Mouse (Mus musculus) heart, embryonic 14.5 days (tissue): ENCODE data around the gene Mgat4e. TPM values are rescaled to one million over a fixed set of nuclear protein-coding genes. Genes with fewer than 3 reads are reported as not detected.
A peak's percentile ranks its signal among the peaks of the same experiment; 100 is the strongest.

Experiments
- ATAC-seq: fragments of 200-750 bp; cut with Nextera tagmentation; 2 replicates; pipeline ENCODE4 v1.8.0; 2017; ENCODE audit warnings: low read depth, moderate TSS enrichment; ENCODE audit not compliant: insufficient number of reproducible peaks, insufficient read depth, low FRiP score
- H3K27ac ChIP-seq, 2 experiments: fragments of 200-500 bp in 1 of 2; fragments of 300-500 bp in 1 of 2; sonication (generic) in 1 of 2; replicated peaks in 1 of 2; 2 replicates each; pipeline ENCODE4 v1.5.1; 2012 to 2014; ENCODE audit warnings: low read depth in 2 of 2, low read length in 2 of 2, control low read depth in 1 of 2, mild to moderate bottlenecking in 1 of 2, mixed read lengths in 1 of 2; ENCODE audit not compliant: control insufficient read depth in 1 of 2, insufficient read depth in 1 of 2
- H3K27me3 ChIP-seq: fragments of 300-500 bp; sonication (generic); 2 replicates; pipeline ENCODE4 v1.6.1; 2014; ENCODE audit warnings: mild to moderate bottlenecking, low read length, control low read depth; ENCODE audit not compliant: control insufficient read depth, insufficient read depth
- H3K36me3 ChIP-seq: fragments of 300-500 bp; sonication (generic); 2 replicates; pipeline ENCODE4 v1.6.1; 2014; ENCODE audit warnings: mild to moderate bottlenecking, control low read depth, low read length, mixed read lengths; ENCODE audit not compliant: control insufficient read depth, insufficient read depth
- H3K4me1 ChIP-seq, 2 experiments: fragments of 200-500 bp in 1 of 2; fragments of 300-500 bp in 1 of 2; sonication (generic) in 1 of 2; 2 replicates each; pipeline ENCODE4 v1.6.1; 2012 to 2014; ENCODE audit warnings: low read length in 2 of 2, control low read depth in 1 of 2, mixed read lengths in 1 of 2; ENCODE audit not compliant: control insufficient read depth in 2 of 2, insufficient read depth in 2 of 2
- H3K4me2 ChIP-seq: fragments of 300-500 bp; sonication (generic); 2 replicates; pipeline ENCODE4 v1.6.1; 2014; ENCODE audit warnings: mild to moderate bottlenecking, low read length
- H3K4me3 ChIP-seq, 2 experiments: fragments of 200-500 bp in 1 of 2; fragments of 300-500 bp in 1 of 2; sonication (generic) in 1 of 2; 2 replicates each; pipeline ENCODE4 v1.5.1; 2012 to 2014; ENCODE audit warnings: low read length in 2 of 2, mild to moderate bottlenecking in 2 of 2, control low read depth in 1 of 2, low read depth in 1 of 2, moderate library complexity in 1 of 2; ENCODE audit not compliant: control insufficient read depth in 1 of 2, insufficient read depth in 1 of 2
- H3K9ac ChIP-seq: fragments of 300-500 bp; sonication (generic); 2 replicates; pipeline ENCODE4 v1.6.1; 2014; ENCODE audit warnings: mild to moderate bottlenecking, low read length
- H3K9me3 ChIP-seq: fragments of 300-500 bp; sonication (generic); 2 replicates; pipeline ENCODE4 v1.6.1; 2016; ENCODE audit warnings: low read length, control low read depth; ENCODE audit not compliant: control insufficient read depth
- WGBS: fragments of 180-500 bp; shearing (Covaris S2); extraction: QIAGEN DNeasy Blood & Tissue Kit; methylation state at CpG from one replicate; pipeline ENCODE4 v1.1.7; 2014; 5-methylcytosine and 5-hydroxymethylcytosine counted together
- polyA plus RNA-seq: library from polyadenylated mRNA; unstranded; fragments of >200 nt; fragmentation: Nextera tagmentation; extraction: Ambion mirVana; gene quantifications from 2 replicates; pipeline ENCODE4 v1.2.1, GENCODE M21; 2014

Gene Mgat4e
- polyA plus RNA-seq, 1 experiment from 2014 or later, result not detected

DNA sequence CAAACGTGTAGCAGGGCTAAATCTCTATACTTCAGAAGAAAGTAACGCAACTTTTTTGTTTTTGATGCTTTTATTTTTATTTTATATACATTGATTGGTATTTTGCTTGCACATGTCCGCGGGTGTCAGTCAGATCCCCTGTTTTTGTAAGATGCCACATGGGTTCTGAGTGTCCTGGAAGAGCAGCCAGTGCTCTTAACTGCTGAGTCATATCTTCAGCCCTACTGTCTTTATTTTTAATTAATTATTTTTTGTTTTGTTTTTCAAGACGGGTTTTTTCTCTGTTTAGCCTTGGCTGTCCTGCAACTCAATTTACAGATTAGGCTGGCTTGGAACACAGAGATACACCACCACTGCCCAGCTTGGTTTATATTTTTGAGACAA lies 24.4 kb upstream of the Mgat4e start:
- no peak for ATAC-seq
- H3K4me3 ChIP-seq, result no peak overlapping the region
- no peak overlapping the region for H3K4me2 ChIP-seq
- no peaks in the 10 kb centered on the region for H3K36me3 ChIP-seq
- H3K9me3 ChIP-seq, result no peaks in the 10 kb centered on the region
- no peaks in the 10 kb centered on the region for H3K27me3 ChIP-seq
- H3K27ac ChIP-seq, result no peak overlapping the region
- peaks cover 0 to 9% of the 10 kb centered on the region in 2 experiments; a peak in 1 of 4 replicates for H3K4me1 ChIP-seq
- 77% methylated on average over 5 of the region's 5 CpGs for WGBS
- no peak overlapping the region for H3K9ac ChIP-seq

DNA sequence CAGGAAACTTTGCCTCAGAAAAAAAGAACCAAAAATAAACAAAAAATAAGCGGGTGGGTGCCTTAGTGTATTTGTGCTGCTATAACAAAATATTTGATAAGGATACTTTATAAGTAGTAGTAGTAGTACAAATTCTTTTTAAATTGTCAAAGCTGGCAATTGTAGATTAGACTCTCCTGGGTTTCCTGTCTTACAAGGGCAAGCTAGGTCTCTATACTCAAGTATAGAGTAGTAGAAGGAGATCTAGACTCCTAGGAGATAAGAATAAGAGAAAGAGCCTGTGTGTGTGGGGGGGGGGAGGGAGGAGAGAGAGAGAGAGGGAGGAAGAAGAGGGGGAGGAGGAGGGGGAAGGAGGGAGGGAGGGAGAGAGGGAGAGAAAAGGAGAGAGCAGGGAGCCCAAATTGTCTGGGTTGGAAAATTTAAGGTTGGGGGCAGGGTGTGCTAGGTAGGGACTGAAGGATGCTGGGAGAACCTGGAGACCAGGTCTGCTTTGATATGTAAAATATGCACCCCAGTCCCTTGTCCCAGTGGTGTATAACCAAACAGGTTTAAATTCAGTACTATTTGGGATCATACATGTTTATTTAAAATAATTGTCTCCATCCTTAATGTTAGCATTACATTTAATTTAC lies 23.9 kb upstream of the Mgat4e start:
- no peaks in the 10 kb centered on the region for H3K9me3 ChIP-seq
- H3K27me3 ChIP-seq, result no peaks in the 10 kb centered on the region
- no peaks in the 10 kb centered on the region for H3K36me3 ChIP-seq
- no peak overlapping the region for H3K4me2 ChIP-seq
- 66% methylated on average over 1 of the region's 1 CpGs for WGBS
- no peak overlapping the region for H3K27ac ChIP-seq
- no peak overlapping the region for H3K4me3 ChIP-seq
- no peak for ATAC-seq
- peaks cover 0 to 9% of the 10 kb centered on the region in 2 experiments; a peak in 1 of 4 replicates for H3K4me1 ChIP-seq
- H3K9ac ChIP-seq, result no peak overlapping the region

DNA sequence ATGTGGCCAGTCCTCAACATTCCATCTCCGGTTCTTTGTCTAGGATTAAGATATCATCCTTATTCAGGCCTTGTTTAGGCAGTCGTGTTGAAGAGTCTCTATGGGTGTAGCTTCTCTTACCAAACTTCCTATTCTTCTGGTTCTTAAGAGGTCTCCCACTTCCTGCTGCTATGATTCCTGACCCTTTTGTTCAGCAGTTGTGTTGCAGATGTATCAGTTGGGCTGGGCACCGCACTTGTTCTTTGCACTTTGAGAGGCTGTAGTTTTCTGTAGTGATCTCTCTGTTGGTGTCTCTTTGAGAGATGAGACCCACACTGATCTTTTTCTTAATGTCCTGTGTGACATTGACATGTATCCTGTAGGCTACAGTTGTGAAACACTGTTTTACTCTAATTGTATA lies 21.1 kb upstream of the Mgat4e start:
- WGBS, result 54% methylated on average over 3 of the region's 3 CpGs
- H3K4me3 ChIP-seq, result no peak overlapping the region
- H3K4me2 ChIP-seq, result no peak overlapping the region
- H3K27me3 ChIP-seq, result no peaks in the 10 kb centered on the region
- no peak for ATAC-seq
- peaks cover 0 to 14% of the 10 kb centered on the region in 2 experiments; a peak in 1 of 4 replicates for H3K4me1 ChIP-seq
- no peak overlapping the region for H3K9ac ChIP-seq
- H3K36me3 ChIP-seq, result no peaks in the 10 kb centered on the region
- H3K27ac ChIP-seq, result no peak overlapping the region
- H3K9me3 ChIP-seq, result no peaks in the 10 kb centered on the region

DNA sequence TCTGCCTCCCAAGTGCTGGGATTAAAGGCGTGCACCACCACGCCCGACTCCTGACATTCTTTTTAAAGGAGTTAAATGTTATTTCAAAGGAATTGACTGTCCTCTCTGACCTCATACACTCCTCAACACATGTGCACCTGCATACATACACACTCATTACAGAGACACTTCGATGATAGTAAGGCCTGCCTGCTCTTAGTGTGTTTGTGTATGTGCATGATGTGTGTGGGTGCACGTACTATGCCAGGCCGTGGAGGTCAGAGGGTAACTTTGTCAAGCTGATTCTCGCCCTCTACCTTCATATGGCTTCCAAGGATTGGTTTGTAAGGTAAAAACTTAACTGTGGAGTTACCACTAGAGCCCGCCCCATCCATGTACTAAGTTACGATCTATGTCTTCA lies 20.7 kb upstream of the Mgat4e start:
- Histone ChIP-seq H3K27me3 (no peaks in the 10 kb centered on the region), H3K4me1 (peaks cover 0 to 14% of the 10 kb centered on the region in 2 experiments; a peak in 1 of 4 replicates), H3K27ac (no peak overlapping the region), H3K9me3 (no peaks in the 10 kb centered on the region), H3K4me2 (no peak overlapping the region), H3K9ac (no peak overlapping the region), H3K36me3 (no peaks in the 10 kb centered on the region), H3K4me3 (no peak overlapping the region)
- no peak for ATAC-seq
- WGBS, result 91% methylated on average over 9 of the region's 9 CpGs

DNA sequence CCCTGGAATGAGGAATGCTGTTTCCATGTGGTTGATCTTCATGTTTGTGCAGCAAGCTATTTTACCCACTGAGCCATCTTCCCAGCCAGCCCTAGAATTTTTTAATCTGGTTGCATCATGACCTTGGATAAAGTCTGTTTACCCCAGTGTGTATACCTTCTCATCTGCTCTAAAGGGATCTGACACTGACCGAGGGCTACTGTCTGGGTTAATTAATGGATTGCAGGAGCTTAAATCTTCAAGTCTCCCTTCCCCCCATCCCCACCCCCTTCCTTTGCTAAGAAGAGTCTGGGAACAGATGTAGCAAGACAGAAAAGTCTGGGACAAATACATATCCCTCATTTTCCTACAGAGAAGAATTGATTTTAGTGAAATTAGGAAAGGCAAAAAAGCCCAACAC lies 18.0 kb upstream of the Mgat4e start:
- Histone ChIP-seq H3K9ac (no peak overlapping the region), H3K4me3 (no peak overlapping the region), H3K27me3 (no peaks in the 10 kb centered on the region), H3K9me3 (no peaks in the 10 kb centered on the region), H3K36me3 (no peaks in the 10 kb centered on the region), H3K27ac (no peak overlapping the region), H3K4me1 (peaks cover 0 to 16% of the 10 kb centered on the region in 2 experiments; a peak in 1 of 4 replicates), H3K4me2 (no peak overlapping the region)
- WGBS, result 59% methylated on average over 1 of the region's 1 CpGs
- no peak for ATAC-seq

DNA sequence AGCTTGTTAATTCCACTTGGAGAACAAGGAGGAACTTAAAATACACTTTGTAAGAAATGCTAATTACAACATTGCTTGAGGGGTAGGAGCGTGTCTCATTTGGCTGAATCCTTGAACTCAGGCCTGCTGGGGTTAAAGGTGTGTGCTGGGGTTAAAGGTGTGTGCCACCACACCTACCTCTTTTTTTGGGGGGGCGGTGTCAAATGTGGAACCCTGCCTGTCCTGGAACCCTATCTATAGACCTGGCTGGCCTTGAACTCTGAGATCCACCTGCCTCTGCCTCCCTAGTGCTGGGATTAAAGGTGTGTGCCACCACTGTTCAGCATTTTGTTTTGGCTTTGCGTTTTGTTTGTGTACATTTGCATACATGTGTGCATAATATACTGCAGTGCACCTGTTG lies 14.2 kb upstream of the Mgat4e start:
- H3K27me3 ChIP-seq, result no peaks in the 10 kb centered on the region
- H3K9me3 ChIP-seq, result no peaks in the 10 kb centered on the region
- no peak overlapping the region for H3K9ac ChIP-seq
- H3K4me3 ChIP-seq, result no peak overlapping the region
- ATAC-seq, result no peak
- H3K4me1 ChIP-seq, result peaks cover 0 to 17% of the 10 kb centered on the region in 2 experiments; a peak in 2 of 4 replicates
- no peak overlapping the region for H3K4me2 ChIP-seq
- 91% methylated on average over 3 of the region's 3 CpGs for WGBS
- H3K36me3 ChIP-seq, result no peaks in the 10 kb centered on the region
- H3K27ac ChIP-seq, result no peak overlapping the region

DNA sequence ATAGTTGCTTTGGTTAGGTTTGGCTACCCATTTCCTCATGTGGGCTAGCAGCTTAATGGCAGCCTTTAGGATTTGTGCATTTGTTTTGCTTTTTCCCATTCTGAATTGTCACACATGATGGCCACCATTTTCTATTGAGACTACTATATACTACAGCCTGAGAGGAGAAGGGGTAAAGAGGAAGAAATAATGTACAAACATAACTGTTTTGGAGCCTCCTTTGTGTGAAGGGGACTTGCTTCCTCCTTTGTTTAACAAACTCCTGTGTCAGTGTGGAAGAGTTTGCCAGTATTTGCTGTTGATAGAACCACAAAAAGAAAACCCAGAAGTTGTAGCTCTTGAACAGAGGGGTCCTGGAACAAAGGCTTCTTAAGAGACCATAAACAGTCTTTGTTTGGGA lies 13.0 kb upstream of the Mgat4e start:
- H3K27ac ChIP-seq, result no peak overlapping the region
- no peaks in the 10 kb centered on the region for H3K36me3 ChIP-seq
- H3K27me3 ChIP-seq, result no peaks in the 10 kb centered on the region
- no peak for ATAC-seq
- peaks cover 0 to 12% of the 10 kb centered on the region in 2 experiments; a peak in 2 of 4 replicates for H3K4me1 ChIP-seq
- no peaks in the 10 kb centered on the region for H3K9me3 ChIP-seq
- H3K4me2 ChIP-seq, result peak overlapping the region; percentile 82
- peak overlapping the region in 1 of 2 experiments; percentile 99; a peak in 1 of 4 replicates for H3K4me3 ChIP-seq
- H3K9ac ChIP-seq, result no peak overlapping the region

DNA sequence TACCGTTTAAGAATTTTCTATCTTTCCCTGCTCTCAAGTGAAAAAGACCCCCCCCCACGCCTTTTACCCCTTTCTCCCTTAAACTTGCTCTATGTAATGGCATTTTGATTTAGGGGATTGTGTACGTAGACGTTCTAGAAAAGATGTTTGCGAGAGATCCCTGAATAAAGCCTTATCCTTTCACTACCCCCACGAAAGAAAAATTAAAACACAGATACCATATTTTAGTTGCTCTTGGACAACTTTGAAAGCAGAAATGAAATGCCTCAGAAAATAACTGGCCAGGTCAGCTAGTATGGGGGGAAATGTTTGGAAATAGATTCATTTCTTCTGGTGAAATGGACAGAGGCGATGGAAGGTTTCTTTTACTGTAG lies 12.3 kb upstream of the Mgat4e start:
- Histone ChIP-seq H3K27ac (peak overlapping the region in 1 of 2 experiments; percentile 89; a peak in 2 of 4 replicates), H3K4me1 (peaks cover 0 to 16% of the 10 kb centered on the region in 2 experiments; a peak in 2 of 4 replicates), H3K9ac (peak overlapping the region; percentile 98), H3K36me3 (no peaks in the 10 kb centered on the region), H3K9me3 (no peaks in the 10 kb centered on the region), H3K4me2 (peak overlapping the region; percentile 82), H3K27me3 (no peaks in the 10 kb centered on the region), H3K4me3 (peak overlapping the region; percentile 94 to 99)
- 17% methylated on average over 7 of the region's 7 CpGs for WGBS
- no peak for ATAC-seq
